Mouse (Mus musculus): ENCODE measurements around the gene Coro7.

DNA sequence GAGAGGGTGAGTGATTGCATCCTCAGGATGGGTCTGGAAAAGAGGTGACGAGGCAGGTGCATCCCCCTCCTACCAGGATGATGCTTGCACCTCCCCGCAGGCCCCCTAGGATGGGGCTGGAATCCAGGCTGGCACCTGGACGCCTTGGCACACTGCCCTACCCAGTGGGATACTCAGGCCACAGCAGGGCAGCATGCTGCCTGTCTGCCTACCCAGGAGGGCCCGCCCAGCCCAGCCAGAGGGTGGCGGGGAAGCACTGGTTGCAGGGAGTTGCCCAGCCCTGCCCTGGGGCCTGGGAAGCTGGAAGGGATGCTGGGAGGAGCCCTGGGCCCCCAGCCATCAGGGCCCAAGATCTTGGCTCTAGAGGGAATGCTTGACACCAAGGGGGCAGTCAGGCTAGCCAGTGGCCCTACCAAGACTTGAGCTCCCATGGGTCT, 84.0 kb downstream of the Coro7 start:
- TF ChIP-seq CTCF (IDR thresholded peaks at IDR 0.05; ENCODE audit: low read depth) (peak; percentile 20; the same call in 1 of the 2 replicates), EP300 (IDR thresholded peaks at IDR 0.05; ENCODE audit: low read depth) (no peak)
